Mouse (Mus musculus) megakaryocyte-erythroid progenitor cell, adult 5-6 weeks (primary cell): ENCODE data around the gene Bnc2. TPM values are rescaled to one million over a fixed set of nuclear protein-coding genes. Genes with fewer than 3 reads are reported as not detected.

ENCODE experiments used
- ATAC-seq: replicated peaks from 2 replicates; pipeline ENCODE4 v1.8.0; 2016; ENCODE audit warnings: mild to moderate bottlenecking, inconsistent platforms; ENCODE audit not compliant: severe bottlenecking, poor library complexity, low FRiP score, low TSS enrichment
- total RNA-seq, 2 experiments: library from RNA; stranded (forward) in 1 of 2; stranded (reverse) in 1 of 2; fragments of 200-1000, 215-1000 nt in 1 of 2; fragments of >200 nt in 1 of 2; fragmentation: Nextera tagmentation in 1 of 2; gene quantifications; 2 replicates each; pipeline ENCODE4 v1.2.3; 2014 to 2017

Bnc2 gene
- total RNA-seq, 2 experiments from 2014 or later, result not detected

GRCm38 (mm10) chr4:84637641-84638040 lies 37.4 kb downstream of the Bnc2 start:
- no peak for ATAC-seq

- no peak for ATAC-seq
These were observed 40.3 kb downstream of the Bnc2 start for GRCm38 (mm10) chr4:84634751-84635150.

- no peak for ATAC-seq
These were observed 41.1 kb downstream of the Bnc2 start for GRCm38 (mm10) chr4:84633991-84634390.

- no peak for ATAC-seq
These were observed 42.0 kb downstream of the Bnc2 start for GRCm38 (mm10) chr4:84632832-84633789.

- no peak for ATAC-seq
These were observed 47.5 kb downstream of the Bnc2 start for GRCm38 (mm10) chr4:84627616-84628015.

- no peak for ATAC-seq
These were observed 51.8 kb downstream of the Bnc2 start for GRCm38 (mm10) chr4:84623312-84623711.

GRCm38 (mm10) chr4:84621785-84622184 lies 53.3 kb downstream of the Bnc2 start:
- no peak for ATAC-seq

GRCm38 (mm10) chr4:84609861-84610260 lies 65.2 kb downstream of the Bnc2 start:
- ATAC-seq, result no peak

- ATAC-seq, result no peak
These were observed 70.6 kb downstream of the Bnc2 start for GRCm38 (mm10) chr4:84604461-84604860.

- no peak for ATAC-seq
These were observed 94.7 kb downstream of the Bnc2 start for GRCm38 (mm10) chr4:84580260-84580952.

- no peak for ATAC-seq
These were observed 96.8 kb downstream of the Bnc2 start for GRCm38 (mm10) chr4:84578296-84578695.

GRCm38 (mm10) chr4:84566123-84566522 lies 109.0 kb downstream of the Bnc2 start:
- no peak for ATAC-seq

GRCm38 (mm10) chr4:84545204-84545871 lies 129.7 kb downstream of the Bnc2 start:
- ATAC-seq, result peak; percentile 18; the same call in 1 of the 2 replicates

GRCm38 (mm10) chr4:84544646-84545045 lies 130.4 kb downstream of the Bnc2 start:
- ATAC-seq, result no peak

GRCm38 (mm10) chr4:84540531-84540930 lies 134.5 kb downstream of the Bnc2 start:
- no peak for ATAC-seq

GRCm38 (mm10) chr4:84539396-84539795 lies 135.7 kb downstream of the Bnc2 start:
- ATAC-seq, result no peak

- no peak for ATAC-seq
These were observed 145.9 kb downstream of the Bnc2 start for GRCm38 (mm10) chr4:84528886-84529789.

GRCm38 (mm10) chr4:84528358-84528757 lies 146.7 kb downstream of the Bnc2 start:
- ATAC-seq, result no peak
